Mouse (Mus musculus) spleen, postnatal 14 days (tissue): ENCODE data around the gene Dcpp1.

ENCODE experiments used
- DNase-seq, 2 experiments: peaks; one replicate each; pipeline ENCODE4 v3.0.0; 2021 to 2022; ENCODE audit warnings: low spot score in 2 of 2

The Dcpp1 gene

DNA sequence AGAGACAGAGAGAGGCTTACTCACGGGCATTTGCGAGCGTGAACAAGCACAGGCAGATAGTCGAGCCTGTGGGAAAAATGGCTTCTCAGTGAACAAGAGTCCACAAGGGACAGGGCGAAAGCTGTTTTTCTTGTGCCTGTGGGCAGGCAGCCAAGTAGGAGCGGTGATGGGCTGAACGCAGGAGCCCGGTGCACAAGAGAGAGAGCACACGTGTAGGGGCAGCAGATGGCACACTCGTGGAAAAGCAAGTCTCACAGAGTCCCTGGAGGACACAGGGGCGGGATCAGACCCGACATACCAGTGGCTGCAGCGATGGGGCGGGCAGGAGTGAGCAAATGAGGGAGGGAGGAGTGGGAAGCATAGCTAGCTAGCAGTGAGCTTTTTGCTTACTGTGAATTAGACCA, 44.4 kb downstream of the Dcpp1 start:
- peak in 1 of 2 experiments; percentile 5 for DNase-seq

- DNase-seq: no peak
These were observed 50.5 kb downstream of the Dcpp1 start for GRCm38 (mm10) chr17:23931157-23931556.
